Mouse (Mus musculus) ES-Bruce4 (cell line): Measurements from ENCODE around the gene Rab11fip4.

Experiments
- CTCF ChIP-seq: IDR thresholded peaks from one replicate; pipeline ENCODE4 v1.8.1; 2011; ENCODE audit warnings: low read depth, low read length
- POLR2A ChIP-seq: IDR thresholded peaks from one replicate; pipeline ENCODE4 v1.8.1; 2011; ENCODE audit warnings: low read length; ENCODE audit not compliant: insufficient read depth

DNA sequence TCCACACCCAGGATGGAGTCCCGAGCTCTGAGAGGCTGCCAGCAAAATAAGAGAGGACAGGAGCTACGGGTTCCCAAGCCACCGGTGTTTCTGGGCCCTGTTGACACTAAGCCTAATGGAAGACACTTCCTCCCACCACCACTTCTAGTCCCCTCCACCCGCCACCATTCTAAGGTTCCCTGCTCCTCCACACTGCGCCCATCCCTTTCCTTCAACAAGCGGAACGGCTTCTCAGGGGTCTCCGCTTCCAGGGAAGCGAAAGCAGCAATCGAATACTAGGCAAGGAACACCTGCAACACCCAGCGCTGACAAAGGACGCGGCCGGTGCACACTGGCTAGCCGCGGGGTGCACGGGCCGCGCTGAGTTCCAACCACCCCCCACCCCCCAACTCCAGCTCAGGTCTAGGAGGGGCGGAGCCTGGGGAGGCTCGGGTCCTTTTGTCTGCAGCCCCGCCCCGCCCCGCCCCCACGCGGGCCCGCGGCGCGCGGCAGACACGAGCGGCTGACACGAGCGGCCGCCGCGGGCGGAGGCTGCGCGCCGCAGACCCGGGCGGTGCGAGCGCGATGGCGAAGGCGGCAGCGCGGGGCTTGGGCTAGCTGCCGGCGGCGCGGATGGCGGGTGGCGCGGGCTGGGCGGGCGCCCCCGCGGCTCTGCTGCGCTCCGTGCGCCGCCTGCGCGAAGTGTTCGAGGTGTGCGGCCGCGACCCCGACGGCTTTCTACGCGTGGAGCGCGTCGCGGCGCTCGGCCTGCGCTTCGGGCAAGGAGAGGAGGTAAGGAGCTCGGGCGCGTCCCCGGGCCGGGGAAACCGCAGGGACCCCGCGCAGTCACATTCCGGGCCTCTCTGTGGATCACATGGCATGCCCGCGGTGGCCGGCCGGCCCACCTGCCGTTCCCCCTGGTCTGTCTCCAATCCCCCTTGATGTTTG is at the start of gene Rab11fip4:
- no peak for TF ChIP-seq CTCF
- no peak for TF ChIP-seq POLR2A
